Mouse (Mus musculus) T-cell, adult 2 months (primary cell): ENCODE measurements around the gene Serbp1.

Source experiments
- DNase-seq: peaks from one replicate; pipeline ENCODE4 v3.0.0; 2022; ENCODE audit warnings: low spot score

The Serbp1 gene

DNA sequence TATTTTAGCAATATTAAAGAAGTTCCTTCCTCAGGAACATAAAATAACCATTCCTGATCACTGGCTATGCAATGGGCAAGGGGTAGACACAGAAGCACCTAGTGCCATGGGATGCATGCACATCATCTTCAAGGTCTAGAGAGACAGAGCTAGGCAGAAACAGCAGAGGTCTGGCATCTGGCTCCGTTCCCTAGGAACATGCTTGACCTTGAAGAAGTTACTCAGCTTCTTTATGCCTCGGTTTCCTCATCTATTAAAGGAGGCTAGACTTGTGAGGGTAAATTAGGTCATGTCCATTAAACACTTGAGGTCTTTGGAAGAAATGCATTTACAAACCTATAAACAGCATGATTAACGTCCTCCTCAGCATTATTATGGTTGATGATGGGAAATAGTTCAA, 2.3 kb upstream of the Serbp1 start:
- no peak for DNase-seq

DNA sequence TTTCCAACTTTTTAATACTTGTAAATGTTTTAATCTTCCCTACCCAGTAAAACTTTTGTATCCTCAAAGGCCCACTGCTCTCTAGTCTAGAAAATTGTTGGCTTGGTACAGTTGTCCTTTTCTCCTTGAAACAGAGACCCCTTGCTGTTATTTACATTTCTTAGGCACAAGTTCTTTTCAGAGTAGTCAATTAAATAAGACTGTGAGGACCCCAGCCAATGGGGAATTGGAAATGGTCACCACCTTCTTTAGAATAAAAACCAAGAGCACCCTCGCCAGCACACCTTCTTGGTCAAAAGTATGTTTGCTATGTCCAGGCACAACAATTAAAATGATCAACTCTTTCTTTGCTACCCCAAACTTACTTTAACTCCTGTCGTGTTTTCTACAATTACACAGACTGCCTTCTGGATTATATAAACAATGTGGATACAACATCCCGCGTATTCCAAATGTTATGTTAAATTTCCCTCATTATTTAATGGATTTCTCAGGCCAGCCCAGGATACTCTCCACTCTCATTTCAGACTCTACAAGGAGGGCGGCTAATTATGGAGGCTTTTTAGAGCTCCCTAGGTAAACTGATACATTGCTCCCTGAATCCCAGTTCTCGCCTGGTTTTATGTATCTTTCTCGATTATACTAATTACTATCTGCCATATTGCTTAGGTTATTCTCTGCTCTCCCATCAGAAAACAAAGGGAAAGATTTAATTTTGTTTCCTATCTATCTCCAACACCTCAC, 1.3 kb upstream of the Serbp1 start:
- no peak for DNase-seq

DNA sequence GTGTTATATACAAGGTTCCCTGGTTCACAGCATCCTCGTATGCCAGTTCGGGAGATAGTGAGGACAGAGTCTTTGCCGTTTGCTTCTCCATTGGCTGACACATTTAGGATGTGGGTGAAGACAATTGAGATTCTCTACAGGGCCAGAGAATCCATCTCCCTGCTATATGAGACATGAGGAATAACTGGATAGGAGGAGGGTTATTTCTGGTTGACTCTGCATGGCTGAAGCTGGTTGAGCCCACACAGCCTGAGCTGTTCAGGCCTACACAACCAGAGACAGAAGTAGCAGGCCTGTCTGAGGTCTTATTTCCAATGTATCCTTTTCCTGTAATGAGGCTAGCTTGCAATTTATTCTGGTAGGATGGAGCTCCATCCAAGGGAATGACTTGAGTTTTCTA, 3.3 kb downstream of the Serbp1 start:
- DNase-seq, result no peak

DNA sequence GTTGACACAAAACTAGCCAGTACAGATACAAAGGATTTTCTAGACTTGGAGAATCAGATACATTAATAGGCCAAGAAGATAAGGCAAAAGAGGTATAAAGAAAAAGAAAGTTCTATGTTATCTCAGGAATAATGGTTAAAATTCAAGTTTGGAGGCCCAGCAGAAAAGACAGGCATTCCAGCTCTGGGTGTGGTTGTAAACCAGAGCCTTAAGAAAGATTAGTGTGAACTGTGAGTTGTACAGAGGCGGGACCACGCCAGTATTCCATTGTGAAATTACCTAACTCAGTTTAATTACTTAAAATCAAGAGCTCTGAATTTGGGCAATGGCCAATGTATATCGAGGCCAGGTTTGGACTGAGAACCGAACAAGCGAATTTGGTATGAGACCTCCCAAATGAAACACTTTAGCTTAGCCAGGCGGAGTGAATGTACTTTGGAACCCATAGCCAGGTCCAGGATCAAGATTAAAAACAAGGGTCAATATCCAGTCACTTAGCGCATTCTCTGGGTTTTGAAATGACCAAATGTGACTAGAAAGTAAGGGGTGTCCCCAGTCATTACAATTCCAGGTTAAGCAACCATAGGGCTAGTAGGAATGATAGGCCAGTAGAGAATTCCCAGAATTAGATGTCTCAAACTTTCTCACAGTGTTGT, 5.9 kb downstream of the Serbp1 start:
- DNase-seq, result no peak

DNA sequence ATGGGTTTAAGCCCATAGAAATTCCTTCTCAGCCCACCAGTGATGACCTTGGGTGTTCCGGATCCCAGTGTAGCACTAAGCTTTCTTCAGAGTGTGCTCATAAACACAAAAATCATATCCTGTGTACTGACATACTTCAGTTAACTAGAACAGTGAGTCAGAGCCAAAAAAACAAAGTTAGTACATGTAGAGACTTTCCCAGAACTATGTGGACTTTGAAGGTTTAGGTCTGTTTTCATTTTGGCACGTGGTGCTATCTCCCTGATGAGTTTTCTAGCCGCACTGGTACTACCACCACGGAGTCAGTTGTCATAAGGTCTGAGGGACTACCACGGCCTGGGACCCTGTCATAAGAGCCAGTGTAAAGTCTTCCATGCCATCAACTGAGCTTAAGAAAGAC, 6.5 kb downstream of the Serbp1 start:
- DNase-seq, result no peak

DNA sequence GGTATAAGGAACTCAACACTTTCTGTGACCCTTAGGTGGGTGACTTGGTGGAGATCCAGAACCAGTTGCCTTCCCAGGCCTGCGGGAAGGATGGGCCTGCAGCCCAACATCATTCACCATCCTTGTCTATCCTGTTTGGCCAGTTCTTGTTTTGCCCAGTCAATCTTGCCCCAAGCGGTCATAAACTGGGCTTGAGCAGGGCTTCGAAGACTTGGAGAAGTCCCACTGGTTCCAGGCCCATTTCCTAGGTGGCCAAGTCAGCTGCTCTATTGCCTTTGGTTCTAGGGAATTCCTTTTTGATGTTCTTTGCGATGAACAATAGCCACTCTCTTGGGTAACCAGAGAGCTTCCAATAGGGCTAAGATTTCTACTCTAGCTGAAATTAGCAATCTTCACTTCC, 13.1 kb downstream of the Serbp1 start:
- no peak for DNase-seq

DNA sequence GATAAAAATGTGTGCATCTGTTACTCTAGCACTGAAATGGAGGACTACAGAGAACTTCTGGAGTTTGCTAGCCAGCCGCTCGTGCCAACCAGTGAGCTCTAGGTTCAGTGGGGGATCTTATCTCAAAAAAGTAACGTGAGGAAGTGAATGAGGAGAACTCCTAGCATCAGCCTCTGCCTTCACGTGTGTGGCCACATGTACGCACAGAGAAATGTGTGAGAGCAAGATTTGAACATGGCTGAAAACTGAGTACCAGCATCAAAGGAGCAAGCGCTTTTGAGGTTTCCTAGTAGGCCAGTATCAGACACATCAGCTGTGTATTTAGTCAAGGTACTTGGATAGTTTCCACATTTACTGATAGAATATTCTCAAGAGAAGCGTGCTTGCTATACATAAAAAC, 27.0 kb downstream of the Serbp1 start:
- no peak for DNase-seq

DNA sequence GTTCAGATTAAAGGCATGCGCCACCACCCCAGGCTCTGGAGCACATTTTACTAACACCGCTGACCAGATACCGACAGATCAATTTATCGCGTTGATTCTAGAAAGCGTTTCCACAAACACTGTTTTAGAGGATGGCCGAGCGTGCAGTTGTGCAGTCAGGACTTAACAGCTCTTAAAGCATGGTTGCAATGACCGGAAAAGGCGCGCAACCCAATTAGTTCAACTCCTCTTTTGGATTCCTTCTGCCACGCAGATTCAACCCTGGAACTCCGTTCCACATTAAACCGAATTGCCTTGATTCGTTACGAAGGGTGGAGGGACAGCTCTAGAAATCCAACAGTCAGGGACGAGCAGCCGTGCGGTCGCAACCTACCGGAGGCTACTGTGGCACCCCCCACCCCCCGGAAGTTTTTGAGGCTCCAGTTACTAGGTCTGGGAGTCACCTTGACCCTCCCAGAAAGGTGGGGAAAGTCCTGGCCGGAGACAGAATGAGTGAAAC, 28.2 kb downstream of the Serbp1 start:
- DNase-seq, result peak; percentile 15

DNA sequence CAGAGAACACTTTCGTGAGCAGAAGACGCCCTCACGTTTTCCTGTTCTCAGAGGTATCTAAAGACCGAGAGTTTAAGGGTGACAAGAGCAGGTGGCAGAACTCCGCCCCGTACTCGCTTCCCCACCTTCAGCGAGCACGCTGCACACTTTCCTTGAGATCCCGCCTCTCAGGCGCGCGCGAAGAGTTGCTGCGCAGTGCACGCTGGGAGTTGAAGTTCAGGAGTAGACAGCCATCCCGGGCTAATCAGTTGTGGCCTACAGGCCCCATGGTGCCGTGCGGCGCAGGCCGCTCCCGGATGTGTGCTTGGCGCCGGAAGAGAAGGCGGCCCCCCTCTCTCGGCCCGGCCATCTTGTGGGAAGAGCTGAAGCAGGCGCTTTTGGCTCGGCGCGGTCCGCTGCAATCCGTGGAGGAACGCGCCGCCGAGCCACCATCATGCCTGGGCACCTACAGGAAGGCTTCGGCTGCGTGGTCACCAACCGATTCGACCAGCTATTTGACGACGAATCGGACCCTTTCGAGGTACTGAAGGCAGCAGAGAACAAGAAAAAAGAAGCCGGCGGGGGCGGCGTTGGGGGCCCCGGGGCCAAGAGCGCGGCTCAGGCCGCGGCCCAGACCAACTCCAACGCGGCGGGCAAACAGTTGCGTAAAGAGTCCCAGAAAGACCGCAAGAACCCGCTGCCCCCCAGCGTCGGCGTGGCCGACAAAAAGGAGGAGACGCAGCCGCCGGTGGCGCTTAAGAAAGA, 28.9 kb downstream of the Serbp1 start:
- peak; percentile 99 for DNase-seq

DNA sequence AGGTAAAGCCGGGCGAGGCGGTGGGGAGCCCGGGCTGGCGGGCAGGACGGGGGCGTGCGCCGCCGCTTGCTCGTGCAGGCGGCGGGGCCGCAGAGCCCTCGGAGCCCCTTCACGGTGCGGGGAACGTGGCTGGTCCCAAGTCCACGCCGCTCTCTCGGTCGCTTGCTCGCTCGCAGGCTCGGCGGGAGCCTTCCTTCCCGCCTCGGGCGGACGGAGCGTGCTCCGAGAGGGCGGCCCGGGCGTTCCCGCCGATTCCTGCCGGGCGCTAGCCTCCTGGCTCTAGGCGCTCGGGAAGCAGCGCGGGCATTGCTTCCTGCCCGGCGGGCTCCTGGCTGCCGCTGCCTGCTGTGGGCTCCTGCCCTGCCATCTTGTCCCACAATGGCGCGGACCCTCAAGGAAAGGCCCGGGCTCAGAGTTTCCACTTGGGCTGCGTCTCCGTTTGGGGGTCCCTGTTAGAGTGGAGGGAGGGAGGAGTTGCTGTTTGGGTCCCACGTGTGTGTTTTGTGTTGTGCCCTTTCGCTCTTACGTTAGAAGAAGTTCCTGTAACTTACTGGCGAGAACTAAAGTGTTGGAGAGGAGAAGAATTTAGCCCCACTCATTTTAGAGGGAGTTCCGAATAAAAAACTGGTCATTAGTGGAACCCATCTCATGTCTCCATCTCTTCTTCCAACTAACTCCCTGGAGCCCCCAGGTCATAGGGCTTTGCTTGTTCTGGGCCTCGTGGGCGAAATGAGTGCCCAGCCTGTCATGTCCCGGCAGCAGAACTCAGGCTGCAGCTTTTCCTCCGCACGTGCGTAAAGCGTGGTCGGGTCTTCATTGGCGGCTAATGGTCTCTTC, 29.6 kb downstream of the Serbp1 start:
- peak; percentile 33 for DNase-seq

DNA sequence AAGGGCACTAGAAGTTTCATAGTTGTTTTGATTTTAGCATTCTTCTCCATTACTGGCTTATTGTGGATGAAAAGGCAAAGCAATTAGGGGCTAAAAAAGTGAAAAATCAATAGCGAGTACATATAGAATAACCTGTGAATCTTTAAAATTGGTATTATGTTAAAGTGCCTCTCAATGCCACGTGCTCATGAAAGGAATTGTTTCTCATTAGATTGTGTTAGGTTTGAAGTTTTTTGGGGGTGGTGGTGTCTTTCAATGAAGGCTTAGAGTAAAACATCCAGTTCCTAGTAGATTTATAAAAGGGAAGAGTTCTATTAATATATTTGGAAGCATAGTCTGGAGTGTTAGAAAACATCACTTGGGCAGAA, 30.3 kb downstream of the Serbp1 start:
- no peak for DNase-seq

DNA sequence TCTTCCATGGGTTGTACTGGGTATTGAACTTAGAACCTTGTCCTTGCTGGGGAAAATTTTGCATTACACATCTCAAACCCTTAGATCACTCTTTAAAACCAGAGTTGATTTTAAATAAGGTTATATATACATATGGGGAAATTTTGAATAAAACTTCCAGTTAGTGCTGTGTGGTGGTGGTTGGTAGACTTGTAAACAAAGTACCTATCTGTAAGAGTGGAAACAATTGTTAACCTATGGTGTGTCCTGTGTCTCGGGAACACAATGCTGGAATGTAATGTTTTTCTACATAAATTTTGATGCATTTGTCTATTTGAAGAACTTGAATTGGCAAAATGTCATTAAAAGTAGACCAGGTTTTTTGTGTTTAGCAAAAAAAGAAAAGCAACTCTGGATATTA, 31.0 kb downstream of the Serbp1 start:
- DNase-seq, result no peak

DNA sequence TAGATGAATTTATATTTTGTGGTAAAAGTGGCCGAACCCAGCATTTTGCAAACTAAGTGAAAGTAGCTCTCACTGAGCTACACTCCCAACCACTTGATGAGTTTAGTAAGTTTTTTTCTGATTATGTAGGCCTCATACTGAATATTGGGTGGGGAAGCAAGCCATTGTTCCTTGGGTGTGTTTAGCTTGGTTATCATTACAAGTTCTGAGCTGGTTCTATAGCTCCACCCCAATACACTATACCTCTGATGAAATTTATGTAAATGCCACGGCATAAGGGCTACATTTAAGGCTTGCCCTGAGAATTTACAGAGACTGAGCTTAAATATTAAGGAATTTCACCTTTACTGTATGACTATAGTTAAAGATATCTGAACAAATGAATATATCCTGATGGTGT, 31.5 kb downstream of the Serbp1 start:
- DNase-seq, result no peak

DNA sequence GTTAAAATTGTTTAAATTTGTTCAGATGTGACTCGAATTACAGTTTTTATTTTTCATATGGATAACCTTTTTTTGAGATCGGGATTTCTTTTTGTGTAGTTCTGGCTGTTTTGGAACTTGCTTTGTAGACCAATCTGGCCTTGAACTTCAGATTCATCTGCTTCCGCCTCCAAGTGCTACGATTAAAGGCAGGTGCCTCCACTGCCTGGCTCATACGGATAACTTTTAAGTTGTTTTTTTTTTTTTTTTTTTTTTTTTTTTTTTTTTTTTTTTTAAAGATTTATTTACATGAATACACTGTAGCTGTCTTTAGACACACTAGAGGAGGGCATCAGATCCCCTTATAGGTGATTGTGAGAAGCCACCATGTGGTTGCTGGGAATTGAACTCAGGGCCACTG, 40.0 kb downstream of the Serbp1 start:
- no peak for DNase-seq

DNA sequence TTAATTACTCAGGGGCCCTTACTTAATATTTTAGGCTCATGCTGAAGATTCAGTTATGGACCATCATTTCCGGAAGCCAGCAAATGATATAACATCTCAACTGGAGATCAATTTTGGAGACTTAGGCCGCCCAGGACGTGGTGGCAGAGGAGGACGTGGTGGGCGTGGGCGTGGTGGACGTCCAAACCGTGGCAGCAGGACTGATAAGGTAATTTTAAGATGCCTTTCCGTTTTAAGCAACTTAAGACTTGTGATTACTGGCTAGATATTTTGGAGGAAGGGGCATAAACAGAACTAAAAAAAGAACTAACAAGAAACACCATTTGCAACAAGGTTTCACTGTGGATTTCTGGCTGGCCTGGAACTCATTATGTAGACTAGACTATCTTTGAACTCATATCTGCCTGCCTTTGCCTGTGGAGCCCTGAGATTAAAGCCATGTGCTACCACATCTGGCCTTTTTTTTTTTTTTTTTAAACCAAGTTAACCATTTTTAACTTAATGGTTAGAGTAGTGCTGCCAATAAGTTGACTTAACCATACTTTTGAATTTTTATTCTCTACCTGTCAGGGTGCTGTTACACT, 43.7 kb downstream of the Serbp1 start:
- no peak for DNase-seq

DNA sequence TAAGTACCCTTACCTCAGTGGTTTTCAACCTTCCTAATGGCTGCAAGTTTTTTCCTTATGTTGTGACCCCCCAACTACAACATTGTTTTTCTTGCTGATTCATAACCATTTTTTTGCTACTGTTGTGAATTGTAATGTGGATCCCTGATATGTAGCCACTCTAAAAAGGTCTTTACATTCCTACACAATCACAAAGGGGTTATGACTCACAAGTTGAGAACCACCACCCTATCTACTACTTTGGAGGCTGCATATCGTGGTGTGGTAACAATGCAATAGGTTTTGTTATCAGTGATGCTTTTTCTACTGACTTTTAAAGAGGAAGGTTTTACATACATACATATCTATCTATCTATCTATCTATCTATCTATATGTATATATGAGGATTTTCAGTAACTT, 44.9 kb downstream of the Serbp1 start:
- DNase-seq, result no peak

DNA sequence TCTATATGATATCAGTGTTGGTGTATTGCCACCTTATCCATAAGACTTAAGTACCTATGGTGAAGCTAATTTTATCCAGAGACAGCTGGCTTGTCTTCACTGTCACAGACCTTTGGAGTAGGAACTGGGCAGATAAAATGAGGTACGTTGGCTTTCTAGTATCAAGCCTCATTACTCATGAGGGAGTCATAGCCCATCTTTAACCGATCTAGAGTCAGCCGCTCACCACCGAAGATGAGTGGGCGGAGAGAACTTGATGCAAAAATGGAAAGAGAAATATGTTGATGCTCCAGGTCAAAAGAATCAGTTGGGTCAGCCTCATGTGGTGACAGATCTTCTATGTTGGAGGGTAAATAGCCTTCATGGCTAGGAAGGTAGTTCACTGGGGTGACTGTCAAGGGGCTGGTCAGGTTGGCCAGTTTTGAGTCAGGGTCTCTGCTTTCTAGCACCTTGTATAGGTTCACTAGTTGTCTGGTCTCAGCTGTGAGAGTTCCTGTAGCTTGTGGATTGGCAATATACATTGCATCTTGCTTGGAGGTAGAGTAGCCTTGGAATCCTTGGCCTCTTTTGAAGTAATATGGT, 54.2 kb downstream of the Serbp1 start:
- DNase-seq, result no peak

DNA sequence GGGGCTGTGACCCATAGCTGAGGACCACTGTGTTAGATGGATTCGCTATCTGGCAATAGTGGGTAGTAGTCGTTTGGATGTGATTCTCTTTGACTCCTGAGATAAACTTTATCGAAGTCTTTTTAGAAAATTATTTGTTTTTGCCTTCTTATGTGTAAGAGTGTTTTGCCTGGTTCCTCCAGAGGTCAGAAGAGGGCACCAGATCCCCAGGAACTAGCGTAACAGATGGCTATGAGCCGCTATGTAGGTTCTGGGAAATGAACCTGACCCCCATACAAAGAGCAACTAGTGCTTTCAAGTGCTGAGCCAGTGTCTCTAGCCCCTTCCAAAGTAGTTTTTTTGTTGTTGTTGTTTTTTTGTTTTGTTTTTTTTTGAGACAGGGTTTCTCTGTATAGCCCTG, 58.1 kb downstream of the Serbp1 start:
- DNase-seq, result peak; percentile 42

DNA sequence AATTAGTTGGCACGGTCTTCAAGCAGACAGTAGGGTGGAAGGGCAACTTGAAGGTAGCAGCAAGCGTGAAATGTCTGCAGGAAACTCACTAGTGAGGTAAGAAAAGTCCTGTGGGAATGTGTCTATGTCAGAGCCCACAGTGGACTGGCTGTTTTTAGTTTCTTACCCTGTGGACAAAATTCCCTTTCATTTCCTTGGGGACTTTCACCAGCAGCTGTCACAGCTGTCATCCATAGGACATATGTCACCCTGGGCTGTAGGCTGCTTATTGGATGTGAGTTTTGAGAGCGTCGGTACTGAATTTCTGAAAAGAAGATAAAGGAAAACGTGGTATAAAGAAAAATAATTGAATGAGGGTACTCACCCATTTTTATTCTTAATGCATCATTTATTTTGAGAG, 60.8 kb downstream of the Serbp1 start:
- DNase-seq, result no peak

DNA sequence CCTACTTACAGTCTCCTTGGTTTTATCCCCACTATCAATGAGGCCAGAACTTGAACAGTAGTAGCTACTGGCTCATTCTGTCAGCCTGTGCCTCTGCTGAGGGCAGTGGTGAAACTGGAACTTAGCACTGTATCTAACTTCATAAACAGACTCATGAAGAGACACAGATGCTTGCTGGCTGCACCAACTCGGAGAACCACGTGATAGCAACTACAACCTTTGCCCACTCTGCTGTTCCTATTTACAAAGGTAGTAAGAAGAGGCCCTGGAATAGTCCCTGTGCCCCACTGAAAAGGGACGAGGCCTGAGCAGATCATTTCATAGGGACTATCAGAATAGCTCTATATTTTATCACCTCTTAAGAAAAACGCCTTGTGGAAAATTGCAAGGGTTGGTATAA, 62.3 kb downstream of the Serbp1 start:
- no peak for DNase-seq

DNA sequence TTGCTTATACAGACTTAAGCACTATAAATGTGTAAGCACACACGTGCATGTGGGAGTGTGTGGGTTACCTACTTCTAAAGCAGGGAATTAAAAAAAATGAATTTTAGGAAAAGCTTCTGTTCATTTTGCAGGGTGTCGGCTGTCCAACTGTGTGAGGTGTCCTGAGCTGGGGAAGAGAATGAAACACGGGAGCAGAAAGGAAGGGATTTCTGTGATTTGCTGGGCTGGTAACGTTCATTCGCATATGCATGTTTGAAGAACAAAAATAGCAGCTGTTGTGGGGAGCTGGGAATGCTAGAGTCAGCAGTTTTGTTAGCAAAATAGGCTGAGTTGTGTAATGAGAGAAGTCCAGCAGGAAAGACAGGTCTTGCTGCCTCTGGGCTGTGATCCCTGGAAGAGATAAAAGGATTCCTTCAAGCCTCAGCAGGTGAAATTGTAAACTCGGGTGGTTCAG, 62.8 kb downstream of the Serbp1 start:
- DNase-seq, result no peak
